Mouse (Mus musculus): Measurements from ENCODE around the gene Rad9a. TPM values are rescaled to one million over a fixed set of nuclear protein-coding genes. Genes with fewer than 3 reads are reported as not detected.

Rad9a gene
- polyA plus RNA-seq, 1 experiment from 2014 or later, result 20.3 TPM

GRCm38 (mm10) chr19:4215451-4215840 is 14.0 kb upstream of the Rad9a start:
- Histone ChIP-seq H3K9me3 (ENCODE audit: control insufficient read depth, low read length) (no peaks in the 10 kb centered on the region), H3K4me1 (ENCODE audit: control insufficient read depth, insufficient read depth, low read length) (0 out of 2 replicates have a peak, but pooled peaks cover 15% of the 10 kb centered on the region), H3K36me3 (ENCODE audit: control insufficient read depth, insufficient read depth, low read length) (no peaks in the 10 kb centered on the region), H3K4me2 (ENCODE audit: low read length) (peak overlapping the region; percentile 95), H3K4me3 (replicated peaks; ENCODE audit: low read depth, low read length) (peak overlapping the region; percentile 47), H3K27me3 (ENCODE audit: control insufficient read depth, insufficient read depth, low read length) (peaks cover 44% of the 10 kb centered on the region), H3K9ac (replicated peaks; ENCODE audit: low read length) (peak overlapping the region; percentile 62), H3K27ac (replicated peaks; ENCODE audit: low read depth, low read length) (no peak overlapping the region)
- DNase-seq (no peak), ATAC-seq (ENCODE audit: low FRiP score, low TSS enrichment) (no peak)
- 5% methylated on average over 19 of the region's 21 CpGs for WGBS

- H3K4me1 ChIP-seq (ENCODE audit: control insufficient read depth, insufficient read depth, low read length), result 0 out of 2 replicates have a peak, but pooled peaks cover 15% of the 10 kb centered on the region
- H3K36me3 ChIP-seq (ENCODE audit: control insufficient read depth, insufficient read depth, low read length), result no peaks in the 10 kb centered on the region
- no peak overlapping the region for H3K27ac ChIP-seq (replicated peaks; ENCODE audit: low read depth, low read length)
- WGBS, result under 1% methylated on average over 72 of the region's 81 CpGs
- peak overlapping the region; percentile 62 for H3K9ac ChIP-seq (replicated peaks; ENCODE audit: low read length)
- H3K9me3 ChIP-seq (ENCODE audit: control insufficient read depth, low read length), result no peaks in the 10 kb centered on the region
- peak; percentile 46 for DNase-seq
- peak overlapping the region; percentile 95 for H3K4me2 ChIP-seq (ENCODE audit: low read length)
- no peak for ATAC-seq (ENCODE audit: low FRiP score, low TSS enrichment)
- peak overlapping the region; percentile 47 for H3K4me3 ChIP-seq (replicated peaks; ENCODE audit: low read depth, low read length)
- H3K27me3 ChIP-seq (ENCODE audit: control insufficient read depth, insufficient read depth, low read length), result peaks cover 44% of the 10 kb centered on the region
These were observed 13.4 kb upstream of the Rad9a start for GRCm38 (mm10) chr19:4214771-4215450.

GRCm38 (mm10) chr19:4214071-4214770 is 12.8 kb upstream of the Rad9a start, which contains the start of the genes Clcf1 and AC109138.7:
TSS of gene Clcf1 (plus strand) at chr19:4214238.
TSS of gene AC109138.7 (plus strand) at chr19:4214357.
- H3K9me3 ChIP-seq (ENCODE audit: control insufficient read depth, low read length), result no peaks in the 10 kb centered on the region
- H3K27me3 ChIP-seq (ENCODE audit: control insufficient read depth, insufficient read depth, low read length), result peaks cover 44% of the 10 kb centered on the region
- peak; percentile 48 for ATAC-seq (ENCODE audit: low FRiP score, low TSS enrichment)
- peak within 1 kb of the TSS; percentile 47 for H3K4me3 ChIP-seq (replicated peaks; ENCODE audit: low read depth, low read length)
- H3K36me3 ChIP-seq (ENCODE audit: control insufficient read depth, insufficient read depth, low read length), result no peaks in the 10 kb centered on the region
- H3K27ac ChIP-seq (replicated peaks; ENCODE audit: low read depth, low read length), result no peak within 1 kb of the TSS
- under 1% methylated on average over 49 of the region's 49 CpGs for WGBS
- H3K4me1 ChIP-seq (ENCODE audit: control insufficient read depth, insufficient read depth, low read length), result 0 out of 2 replicates have a peak, but pooled peaks cover 15% of the 10 kb centered on the region
- H3K9ac ChIP-seq (replicated peaks; ENCODE audit: low read length), result peak within 1 kb of the TSS; percentile 62
- peak within 1 kb of the TSS; percentile 95 for H3K4me2 ChIP-seq (ENCODE audit: low read length)
- DNase-seq, result peak; percentile 56

- peaks cover 44% of the 10 kb centered on the region for H3K27me3 ChIP-seq (ENCODE audit: control insufficient read depth, insufficient read depth, low read length)
- H3K4me3 ChIP-seq (replicated peaks; ENCODE audit: low read depth, low read length), result peak overlapping the region; percentile 47; the same call in 1 of the 2 replicates
- DNase-seq (no peak), ATAC-seq (ENCODE audit: low FRiP score, low TSS enrichment) (no peak)
- no peaks in the 10 kb centered on the region for H3K9me3 ChIP-seq (ENCODE audit: control insufficient read depth, low read length)
- 0 out of 2 replicates have a peak, but pooled peaks cover 15% of the 10 kb centered on the region for H3K4me1 ChIP-seq (ENCODE audit: control insufficient read depth, insufficient read depth, low read length)
- H3K4me2 ChIP-seq (ENCODE audit: low read length), result peak overlapping the region; percentile 95
- no peak overlapping the region for H3K27ac ChIP-seq (replicated peaks; ENCODE audit: low read depth, low read length)
- H3K9ac ChIP-seq (replicated peaks; ENCODE audit: low read length), result no peak overlapping the region
- H3K36me3 ChIP-seq (ENCODE audit: control insufficient read depth, insufficient read depth, low read length), result no peaks in the 10 kb centered on the region
- 4% methylated on average over 9 of the region's 9 CpGs for WGBS
These were observed 12.1 kb upstream of the Rad9a start for GRCm38 (mm10) chr19:4213524-4213974.

- 19% methylated on average over 4 of the region's 4 CpGs for WGBS
- Histone ChIP-seq H3K27me3 (ENCODE audit: control insufficient read depth, insufficient read depth, low read length) (peaks cover 42% of the 10 kb centered on the region), H3K9me3 (ENCODE audit: control insufficient read depth, low read length) (no peaks in the 10 kb centered on the region)
These were observed 10.6 kb upstream of the Rad9a start for GRCm38 (mm10) chr19:4211891-4212588.

GRCm38 (mm10) chr19:4208563-4208962 is 7.1 kb upstream of the Rad9a start:
- Histone ChIP-seq H3K9me3 (ENCODE audit: control insufficient read depth, low read length) (no peaks in the 10 kb centered on the region), H3K4me1 (ENCODE audit: control insufficient read depth, insufficient read depth, low read length) (0 out of 2 replicates have a peak, but pooled peaks cover 1% of the 10 kb centered on the region)
- 82% methylated on average over 5 of the region's 5 CpGs for WGBS

More at GRCm38 (mm10) chr19:4211891-4212588, 10.6 kb upstream of the Rad9a start:
- Histone ChIP-seq H3K9ac (replicated peaks; ENCODE audit: low read length) (no peak overlapping the region), H3K4me1 (ENCODE audit: control insufficient read depth, insufficient read depth, low read length) (0 out of 2 replicates have a peak, but pooled peaks cover 15% of the 10 kb centered on the region), H3K36me3 (ENCODE audit: control insufficient read depth, insufficient read depth, low read length) (no peaks in the 10 kb centered on the region), H3K4me3 (replicated peaks; ENCODE audit: low read depth, low read length) (no peak overlapping the region), H3K4me2 (ENCODE audit: low read length) (no peak overlapping the region), H3K27ac (replicated peaks; ENCODE audit: low read depth, low read length) (no peak overlapping the region)
- DNase-seq (no peak), ATAC-seq (ENCODE audit: low FRiP score, low TSS enrichment) (no peak)

GRCm38 (mm10) chr19:4206971-4207370 is 5.5 kb upstream of the Rad9a start:
- H3K4me2 ChIP-seq (ENCODE audit: low read length), result no peak overlapping the region
- H3K36me3 ChIP-seq (ENCODE audit: control insufficient read depth, insufficient read depth, low read length), result no peaks in the 10 kb centered on the region
- H3K27me3 ChIP-seq (ENCODE audit: control insufficient read depth, insufficient read depth, low read length), result 0 out of 2 replicates have a peak, but pooled peaks cover 2% of the 10 kb centered on the region
- ATAC-seq (ENCODE audit: low FRiP score, low TSS enrichment) (no peak), DNase-seq (peak; percentile 76)
- no peak overlapping the region for H3K4me3 ChIP-seq (replicated peaks; ENCODE audit: low read depth, low read length)
- peaks cover 6% of the 10 kb centered on the region for H3K4me1 ChIP-seq (ENCODE audit: control insufficient read depth, insufficient read depth, low read length)
- H3K9me3 ChIP-seq (ENCODE audit: control insufficient read depth, low read length), result no peaks in the 10 kb centered on the region
- 0% methylated on average over 2 of the region's 2 CpGs for WGBS
- no peak overlapping the region for H3K9ac ChIP-seq (replicated peaks; ENCODE audit: low read length)
- no peak overlapping the region for H3K27ac ChIP-seq (replicated peaks; ENCODE audit: low read depth, low read length)

More at GRCm38 (mm10) chr19:4208563-4208962, 7.1 kb upstream of the Rad9a start:
- Histone ChIP-seq H3K9ac (replicated peaks; ENCODE audit: low read length) (no peak overlapping the region), H3K27ac (replicated peaks; ENCODE audit: low read depth, low read length) (no peak overlapping the region), H3K36me3 (ENCODE audit: control insufficient read depth, insufficient read depth, low read length) (no peaks in the 10 kb centered on the region), H3K27me3 (ENCODE audit: control insufficient read depth, insufficient read depth, low read length) (peaks cover 12% of the 10 kb centered on the region), H3K4me2 (ENCODE audit: low read length) (no peak overlapping the region), H3K4me3 (replicated peaks; ENCODE audit: low read depth, low read length) (no peak overlapping the region)
- no peak for DNase-seq
- no peak for ATAC-seq (ENCODE audit: low FRiP score, low TSS enrichment)

GRCm38 (mm10) chr19:4204889-4205288 is 3.4 kb upstream of the Rad9a start:
- no peaks in the 10 kb centered on the region for H3K9me3 ChIP-seq (ENCODE audit: control insufficient read depth, low read length)
- no peak overlapping the region for H3K4me3 ChIP-seq (replicated peaks; ENCODE audit: low read depth, low read length)
- H3K4me1 ChIP-seq (ENCODE audit: control insufficient read depth, insufficient read depth, low read length), result peaks cover 19% of the 10 kb centered on the region
- H3K27ac ChIP-seq (replicated peaks; ENCODE audit: low read depth, low read length), result no peak overlapping the region
- no peaks in the 10 kb centered on the region for H3K27me3 ChIP-seq (ENCODE audit: control insufficient read depth, insufficient read depth, low read length)
- WGBS, result 52% methylated on average over 4 of the region's 4 CpGs
- no peak overlapping the region for H3K9ac ChIP-seq (replicated peaks; ENCODE audit: low read length)
- H3K4me2 ChIP-seq (ENCODE audit: low read length), result no peak overlapping the region
- no peak for ATAC-seq (ENCODE audit: low FRiP score, low TSS enrichment)
- H3K36me3 ChIP-seq (ENCODE audit: control insufficient read depth, insufficient read depth, low read length), result no peaks in the 10 kb centered on the region
- no peak for DNase-seq

Data from midbrain, embryonic 14.5 days (tissue).